ENCODE assay signal across 14 mouse cellular contexts in genomic region chr2:57845135-57845534, GRCm38 (mm10).
"Had no signal": no experiment of that assay in that cellular context is flagged by ENCODE, and none has a peak within 500 bp of the region (broad histone marks: within the 10 kb centered on the region; RNA-seq: fewer than 3 reads in every experiment).

No protein-coding gene starts in this region.

- ATAC-seq: liver, postnatal 0 days; midbrain, embryonic 15.5 days had no signal

- H3K27me3 ChIP-seq: kidney, embryonic 15.5 days; limb, embryonic 12.5 days; liver, embryonic 13.5 days; megakaryocyte, embryonic 14.5 days; midbrain, embryonic 15.5 days; neural tube, embryonic 12.5 days had no signal

- H3K9me3 ChIP-seq: kidney, embryonic 15.5 days; limb, embryonic 12.5 days; liver, embryonic 13.5 days; megakaryocyte, embryonic 14.5 days; midbrain, embryonic 15.5 days; neural tube, embryonic 12.5 days had no signal

- H3K4me3 ChIP-seq: kidney, embryonic 15.5 days; layer of hippocampus, adult 2 months; limb, embryonic 12.5 days; liver, embryonic 13.5 days; megakaryocyte, embryonic 14.5 days; midbrain, embryonic 15.5 days; neural tube, embryonic 12.5 days had no signal

- H3K36me3 ChIP-seq: kidney, embryonic 15.5 days; limb, embryonic 12.5 days; liver, embryonic 13.5 days; midbrain, embryonic 15.5 days; neural tube, embryonic 12.5 days had no signal

- DNase-seq: liver; liver, embryonic 13.5 days; liver, postnatal 0 days; spleen, adult 18-20 months; thymus, adult 18-20 months; thymus, postnatal 14 days had no signal

- H3K27ac ChIP-seq: kidney, embryonic 15.5 days; layer of hippocampus, adult 2 months; limb, embryonic 12.5 days; liver, embryonic 13.5 days; macrophage; midbrain, embryonic 15.5 days; neural tube, embryonic 12.5 days had no signal

- H3K4me1 ChIP-seq: kidney, embryonic 15.5 days; liver, embryonic 13.5 days; megakaryocyte, embryonic 14.5 days; neural tube, embryonic 12.5 days had no signal

- H3K4me2 ChIP-seq: kidney, embryonic 15.5 days; limb, embryonic 12.5 days; liver, embryonic 13.5 days; midbrain, embryonic 11.5 days; midbrain, embryonic 15.5 days; neural tube, embryonic 12.5 days had no signal

- H3K9ac ChIP-seq: kidney, embryonic 15.5 days; limb, embryonic 12.5 days; liver, embryonic 13.5 days; liver, postnatal 0 days; midbrain, embryonic 15.5 days; neural tube, embryonic 12.5 days had no signal
